Mouse (Mus musculus) cerebellum, adult 8-10 months (tissue): ENCODE data around the gene Armcx4.
"Not testable (repeated sequence)": the region's sequence is repeated elsewhere in the genome, so short reads cannot be mapped to it uniquely, and the experiment has no call there.

Source experiments
- DNase-seq: peaks from one replicate; pipeline ENCODE4 v3.0.0; 2022

Gene Armcx4

DNA sequence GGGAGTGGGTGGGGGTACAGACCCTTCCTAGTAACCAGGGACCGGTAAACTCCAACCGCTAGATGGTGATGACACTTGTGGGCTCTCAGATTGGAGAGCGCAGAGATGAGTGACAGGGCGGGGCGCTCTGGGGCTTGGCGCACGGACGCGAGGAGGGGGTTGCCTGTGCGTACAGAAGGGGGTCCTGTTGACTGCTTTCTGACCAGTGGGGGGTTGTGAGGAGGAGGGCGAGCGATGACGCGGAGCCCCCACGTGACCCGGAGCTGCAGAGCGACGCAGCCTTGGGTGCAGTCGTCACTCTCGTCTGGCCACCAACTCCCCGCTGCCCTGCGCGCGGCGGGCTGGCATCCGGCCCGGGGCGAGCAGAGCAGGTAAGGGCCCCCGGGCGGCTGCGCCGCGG lies at the start of gene Armcx4:
Armcx4 (plus strand) TSS at position 253 of the 400 bp plus-strand sequence.
- DNase-seq = peak; percentile 70

DNA sequence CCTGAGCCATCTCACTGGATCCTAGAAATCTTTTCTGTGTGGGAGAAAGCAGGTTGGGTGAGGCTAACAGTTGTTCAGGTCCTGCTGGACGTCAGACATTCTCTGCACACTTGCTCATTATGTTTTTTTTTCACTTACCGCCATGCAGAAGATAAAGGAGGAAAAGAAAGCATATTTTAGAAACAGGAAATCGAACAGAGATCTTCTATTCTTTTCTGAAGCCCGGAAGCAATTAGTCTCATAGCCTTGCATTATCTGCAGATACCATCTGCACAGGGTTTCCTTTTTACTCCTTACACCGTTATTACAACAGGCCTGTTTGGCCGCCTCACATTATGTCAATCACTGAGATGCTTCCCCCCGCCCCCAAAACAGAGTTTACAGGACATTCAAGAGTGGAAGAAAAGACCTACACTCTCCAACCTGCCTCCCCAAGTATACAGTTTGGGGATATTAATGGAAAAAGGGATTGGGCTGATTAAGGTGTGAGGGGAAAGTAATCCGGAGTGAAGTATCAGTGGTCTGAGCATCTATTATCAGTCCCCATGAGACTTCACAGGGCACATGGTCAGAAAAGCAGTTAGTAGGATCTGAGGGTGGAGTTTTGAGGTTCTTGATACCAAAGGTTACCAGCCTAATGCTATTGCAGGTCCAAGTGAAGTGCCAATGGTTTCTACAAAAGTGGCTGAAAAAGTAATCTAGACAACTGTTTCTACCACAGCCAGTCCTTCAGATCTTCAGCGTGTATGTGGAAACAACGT lies 45.1 kb upstream of the Armcx4 start:
- no peak for DNase-seq

DNA sequence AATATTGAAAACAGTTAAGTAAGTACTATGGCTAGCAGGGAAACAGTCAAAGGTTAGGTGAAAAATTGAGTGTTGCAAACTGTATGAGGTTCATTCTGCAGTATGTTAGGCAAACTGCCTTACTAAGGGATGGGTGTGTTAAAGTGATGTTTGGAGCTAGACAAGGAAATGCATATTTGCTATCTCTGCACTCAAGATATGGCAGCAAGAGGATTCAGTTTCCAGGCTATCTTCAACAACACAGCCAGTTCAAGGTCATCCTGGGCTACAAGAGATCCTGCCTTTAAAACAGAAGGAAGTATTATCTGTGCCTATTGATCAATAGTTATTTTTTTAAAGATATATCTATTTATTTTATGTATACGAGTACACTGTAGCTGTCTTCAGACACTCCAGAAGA lies 40.0 kb upstream of the Armcx4 start:
- DNase-seq = no peak

DNA sequence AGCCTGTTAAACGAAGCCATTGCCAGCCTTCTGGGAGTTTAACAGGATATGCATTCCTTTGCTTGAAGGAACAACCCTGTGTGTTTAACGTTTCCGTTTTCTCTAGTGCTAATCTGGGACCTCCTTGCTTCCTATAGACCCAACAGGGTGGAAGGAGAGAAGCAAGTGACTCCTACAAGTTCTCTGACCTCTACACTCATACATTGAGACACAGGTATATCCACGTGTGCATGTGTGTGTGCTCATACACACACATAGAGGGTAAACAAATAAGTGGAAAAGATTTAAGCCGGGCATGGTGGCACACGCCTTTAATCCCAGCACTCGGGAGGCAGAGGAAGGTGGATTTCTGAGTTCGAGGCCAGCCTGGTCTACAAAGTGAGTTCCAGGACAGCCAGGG lies 38.9 kb upstream of the Armcx4 start:
- DNase-seq = no peak

DNA sequence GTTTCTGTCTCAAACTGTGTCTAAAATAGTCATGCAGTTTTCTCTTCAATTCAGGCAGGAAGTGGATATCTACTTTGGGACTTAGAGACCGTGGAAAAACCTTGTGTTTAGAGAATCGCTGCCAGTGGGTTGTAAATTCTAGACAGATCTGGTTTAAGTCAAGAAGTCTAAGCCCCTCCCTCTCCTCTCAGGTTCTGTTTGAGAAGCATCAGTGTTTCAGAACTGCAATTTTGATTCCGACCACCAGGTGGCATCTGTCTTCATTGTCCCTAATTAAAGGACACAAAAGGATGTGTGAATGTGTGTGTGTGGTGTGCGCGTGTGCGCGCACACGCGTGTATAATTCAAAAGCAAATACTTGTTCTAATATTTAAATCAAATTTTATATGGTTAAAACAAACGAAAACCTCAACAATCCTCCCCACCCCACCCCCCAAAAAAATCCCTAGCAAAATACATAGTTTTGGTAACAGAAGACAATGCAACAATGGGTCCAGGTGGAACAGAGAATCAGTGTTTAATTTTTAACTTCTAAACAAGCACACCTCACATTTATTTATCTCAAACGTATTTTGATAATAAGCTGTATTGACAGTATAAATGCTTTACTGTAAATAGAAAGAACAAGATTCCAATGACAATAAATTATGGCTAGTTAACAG lies 38.2 kb upstream of the Armcx4 start:
- DNase-seq = peak; percentile 77

DNA sequence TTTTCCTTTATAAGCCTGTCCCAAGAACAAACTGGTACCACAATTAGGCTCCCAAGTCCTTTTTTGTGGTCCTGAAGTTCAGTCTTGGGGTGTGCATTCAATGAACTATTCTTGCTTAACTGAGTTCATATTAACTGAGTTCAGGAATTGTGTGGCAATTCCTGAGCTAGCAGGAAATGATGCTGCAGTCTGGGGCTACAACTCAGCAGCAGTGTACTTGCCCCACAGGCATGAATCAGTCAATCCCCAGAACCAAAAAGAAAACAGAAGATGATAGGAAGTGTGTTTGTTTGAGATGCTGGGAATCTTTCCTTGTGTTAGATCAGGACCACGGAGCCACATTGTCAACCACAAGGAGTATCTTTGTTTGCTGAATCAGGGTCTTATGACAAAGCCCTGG lies 34.3 kb upstream of the Armcx4 start:
- DNase-seq = no peak

DNA sequence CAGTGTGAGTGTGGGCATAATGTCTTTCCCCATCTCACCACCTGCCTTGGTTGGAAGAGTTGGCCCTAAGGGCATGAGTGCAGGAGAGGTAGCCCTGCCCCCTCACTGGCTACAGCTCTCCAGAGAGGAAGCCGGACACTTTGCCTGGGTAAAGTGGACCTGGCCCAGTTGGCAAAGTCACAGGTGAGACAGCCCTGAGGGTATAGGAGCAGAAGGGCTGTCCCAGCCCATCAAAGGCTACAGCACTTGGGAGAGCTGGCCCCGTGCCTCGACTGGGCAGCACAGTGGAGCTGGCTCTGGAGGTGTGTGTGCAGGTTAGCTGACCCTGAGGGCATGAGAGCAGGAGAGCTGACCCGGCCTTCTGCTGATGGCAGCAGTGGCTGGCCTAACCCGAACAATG lies 24.7 kb upstream of the Armcx4 start:
- DNase-seq = peak; percentile 6

DNA sequence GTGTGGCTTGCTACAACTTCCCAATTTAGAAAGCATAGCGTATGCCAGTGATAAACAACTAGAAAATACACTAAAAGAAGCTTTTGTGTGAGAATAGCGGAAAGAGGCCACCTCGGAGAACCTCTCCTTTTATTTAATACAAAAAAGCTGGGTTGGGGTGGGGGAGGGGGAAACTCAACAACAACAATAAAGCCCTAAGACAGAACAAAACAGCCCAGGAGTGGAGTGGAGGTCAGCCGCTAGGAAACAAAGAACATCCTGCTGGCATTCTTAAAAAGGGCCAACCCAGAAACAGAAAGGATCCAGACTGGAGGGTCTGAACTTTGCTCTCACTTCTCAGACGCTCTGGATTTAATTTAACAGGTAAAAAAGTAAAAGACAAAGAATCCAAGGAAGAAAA lies 11.3 kb upstream of the Armcx4 start:
- no peak for DNase-seq

DNA sequence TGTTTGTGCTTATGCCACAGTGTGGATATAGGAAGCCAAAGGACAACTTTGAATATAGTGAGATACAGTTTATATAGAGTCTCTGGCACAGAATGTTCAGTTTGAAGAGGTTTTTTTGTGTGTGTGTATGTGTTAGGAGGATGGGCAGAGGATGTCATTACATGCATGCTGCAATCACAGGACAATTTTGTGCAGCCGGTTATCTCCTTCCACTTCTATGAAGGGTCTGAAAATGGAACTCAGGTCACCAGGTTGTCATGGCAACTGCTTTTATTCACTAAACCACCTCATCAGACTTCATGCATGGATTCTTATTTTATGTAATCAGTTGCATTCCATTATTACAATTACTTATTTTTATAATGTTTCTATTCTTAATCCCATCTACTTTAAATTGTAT lies 10.4 kb upstream of the Armcx4 start:
- no peak for DNase-seq

DNA sequence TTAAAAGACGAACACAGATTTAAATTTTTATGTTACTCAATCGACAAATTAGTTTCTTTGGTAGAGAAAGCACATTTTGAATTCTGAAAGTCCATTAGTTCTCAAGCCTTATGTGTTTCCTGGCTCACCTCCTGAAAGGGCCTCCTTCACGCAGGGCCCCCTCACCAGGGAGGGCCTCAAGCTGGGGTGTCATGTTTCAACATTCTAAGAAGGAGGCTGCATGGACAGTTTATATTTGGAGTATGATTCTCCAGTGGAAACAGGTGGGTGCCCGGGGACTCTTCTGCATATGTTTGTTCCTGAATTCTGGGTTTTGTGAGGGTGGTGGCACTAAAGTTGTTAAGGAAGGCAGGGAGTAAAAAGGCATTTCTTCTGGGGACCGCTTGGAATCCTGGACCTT lies 1.4 kb upstream of the Armcx4 start:
- DNase-seq = no peak

DNA sequence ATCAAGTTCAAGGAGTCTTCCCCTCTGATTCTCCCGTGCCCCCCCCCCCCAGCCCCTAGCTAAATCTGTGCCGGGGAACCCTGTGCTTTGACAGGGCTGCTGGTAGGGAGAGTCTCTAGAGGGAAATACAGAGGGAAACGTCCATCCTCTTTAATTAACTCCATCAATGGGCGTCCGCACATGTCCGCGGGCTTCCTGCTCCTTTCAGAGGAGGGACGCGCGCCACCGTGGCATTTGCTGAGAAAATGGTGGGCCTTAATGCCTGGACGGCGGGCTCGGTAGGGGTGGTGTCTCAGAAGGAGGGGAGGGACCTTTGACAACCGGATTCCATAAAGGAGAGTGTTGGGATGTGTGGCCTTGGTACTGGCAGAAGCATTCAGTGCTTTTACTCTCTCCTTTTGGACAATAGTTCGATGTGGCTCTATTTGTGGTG lies 436 bp downstream of the Armcx4 start:
- DNase-seq = peak; percentile 41

DNA sequence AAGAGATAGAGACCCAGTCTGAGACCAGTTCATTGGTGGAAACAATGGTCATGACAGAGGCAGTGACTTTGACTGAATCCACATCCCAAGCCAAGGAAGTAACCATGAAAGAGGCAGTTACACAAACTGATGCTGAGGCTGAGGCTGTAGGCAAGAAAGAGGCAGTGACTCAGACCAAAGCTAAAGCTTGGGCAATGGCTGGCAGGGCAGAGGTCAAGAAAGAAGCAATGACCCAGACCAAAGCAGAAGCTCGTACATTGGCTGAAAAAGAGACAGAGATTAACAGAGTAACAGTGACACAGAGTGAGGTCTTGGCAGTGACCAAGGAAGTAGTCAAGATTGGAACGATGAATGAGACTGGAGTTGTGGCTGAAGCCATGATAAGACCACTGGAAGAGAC lies 3.4 kb downstream of the Armcx4 start:
- DNase-seq = no peak

DNA sequence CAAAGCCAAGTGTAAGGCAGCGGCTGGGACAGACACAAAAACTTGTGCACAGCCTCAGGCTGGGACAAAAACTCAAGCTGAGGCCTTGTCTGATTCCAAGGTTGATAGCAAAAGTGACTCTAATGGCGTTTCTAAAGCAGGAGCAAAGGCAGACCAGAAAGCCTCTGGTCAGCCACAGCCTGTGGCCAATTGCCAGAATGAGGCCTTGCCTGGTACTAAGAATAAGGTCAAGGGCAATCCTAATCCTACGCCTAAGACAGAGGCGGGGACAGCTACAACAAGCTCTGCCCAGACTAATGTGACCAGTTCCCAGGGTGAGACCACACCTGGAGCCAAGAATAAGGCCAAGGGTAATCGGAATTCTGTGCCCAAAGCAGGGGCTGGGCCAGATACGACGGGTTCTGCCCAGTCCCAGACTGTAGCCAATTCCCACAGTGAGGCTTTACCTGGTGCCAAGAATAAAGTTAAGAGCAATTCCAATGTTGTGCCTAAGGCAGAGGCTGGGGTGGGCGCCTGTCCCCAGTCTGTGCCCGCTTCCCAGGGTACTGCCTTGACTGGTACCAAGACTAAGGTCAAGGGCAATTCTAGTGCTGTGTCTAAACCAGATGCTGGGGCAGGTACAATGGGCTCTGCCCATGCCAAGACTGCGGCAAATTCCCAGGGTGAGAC lies 4.7 kb downstream of the Armcx4 start:
- no peak for DNase-seq

DNA sequence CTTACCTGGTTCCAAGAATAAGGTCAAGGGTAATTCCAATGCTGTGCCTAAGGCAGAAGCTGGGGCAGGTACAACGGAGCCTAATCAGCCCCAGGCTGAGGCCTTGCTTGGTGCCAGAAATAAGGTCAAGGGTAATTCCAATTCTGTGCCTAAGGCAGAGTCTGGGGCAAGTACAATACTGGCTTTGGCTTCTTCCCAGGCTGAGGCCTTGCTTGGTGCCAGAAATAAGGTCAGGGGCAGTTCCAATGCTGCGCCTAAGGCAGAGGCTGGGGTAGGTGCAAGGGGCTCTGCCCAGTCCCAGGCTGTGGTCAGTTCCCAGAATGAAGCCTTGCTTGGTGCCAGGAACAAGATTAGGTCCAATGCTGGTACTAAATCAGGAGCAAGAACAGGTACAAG lies 5.2 kb downstream of the Armcx4 start:
- DNase-seq = no peak

DNA sequence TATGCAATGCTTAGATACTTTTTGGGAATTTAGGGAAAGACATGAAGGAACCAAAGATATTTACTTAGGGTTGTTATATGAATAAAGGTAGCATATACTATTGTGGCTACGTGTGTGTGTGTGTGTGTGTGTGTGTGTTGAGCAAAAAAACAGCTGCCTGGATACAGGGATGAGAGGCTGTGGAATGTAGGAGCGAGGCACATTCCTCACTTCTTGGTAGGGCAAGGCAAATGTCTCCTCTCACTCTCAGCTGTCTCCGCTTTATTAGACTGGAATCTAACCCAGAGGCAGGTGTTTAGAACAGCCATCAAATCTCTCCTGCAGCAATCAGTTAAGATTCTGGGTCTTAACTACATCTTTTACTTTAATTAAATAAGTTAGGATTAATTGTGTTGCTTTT lies 30.5 kb downstream of the Armcx4 start:
- no peak for DNase-seq

DNA sequence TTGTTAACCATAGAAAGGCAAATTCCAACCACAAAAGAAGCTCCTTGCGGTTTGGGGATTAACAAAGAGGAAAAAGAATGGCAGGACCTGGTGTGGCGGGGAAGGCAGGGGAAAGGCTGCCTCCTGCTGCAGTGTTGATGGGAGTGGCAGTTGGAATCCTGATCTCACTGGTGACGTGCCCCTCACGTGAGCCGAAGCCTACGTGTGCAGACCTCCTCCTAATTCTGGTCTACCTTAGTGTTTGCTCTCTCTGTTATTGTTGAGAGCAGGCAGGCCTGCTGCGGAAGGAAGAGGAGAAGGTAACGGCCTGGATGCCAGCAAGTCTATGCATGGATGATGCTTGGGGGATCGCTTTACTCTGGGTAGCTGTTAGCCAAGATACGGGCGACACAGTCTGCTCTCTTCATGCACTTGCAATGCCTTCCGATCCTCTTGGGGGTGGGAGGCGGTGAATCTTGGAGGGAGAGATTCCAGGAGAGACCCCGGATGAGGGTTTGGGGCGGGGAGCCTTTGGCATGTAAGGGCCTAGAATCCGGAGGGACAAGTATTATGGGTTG lies 31.5 kb downstream of the Armcx4 start, which contains the start of gene Armcx1:
Armcx1 (plus strand) TSS at position 212 of the 557 bp plus-strand sequence.
- DNase-seq = peak; percentile 59

DNA sequence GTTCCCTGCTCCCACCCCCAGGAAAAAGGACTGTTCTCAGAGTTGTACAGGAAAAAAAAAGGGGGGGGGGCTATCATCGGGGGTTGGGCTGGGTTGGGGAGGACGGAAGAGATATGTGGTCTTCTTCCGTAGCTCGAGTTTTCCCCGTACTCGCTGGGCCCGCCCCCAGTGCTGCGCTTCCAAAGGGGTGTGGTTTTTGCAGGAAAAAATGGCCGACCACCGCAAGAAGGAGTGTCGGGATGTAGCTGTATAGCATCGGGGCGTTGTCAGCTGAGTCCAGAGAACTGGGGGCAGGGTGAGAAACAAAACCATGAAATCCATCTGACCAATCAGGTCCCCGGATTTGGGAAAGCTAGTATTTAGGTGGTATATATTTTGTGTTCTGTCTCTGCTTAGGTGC lies 32.2 kb downstream of the Armcx4 start:
- peak; percentile 26 for DNase-seq

DNA sequence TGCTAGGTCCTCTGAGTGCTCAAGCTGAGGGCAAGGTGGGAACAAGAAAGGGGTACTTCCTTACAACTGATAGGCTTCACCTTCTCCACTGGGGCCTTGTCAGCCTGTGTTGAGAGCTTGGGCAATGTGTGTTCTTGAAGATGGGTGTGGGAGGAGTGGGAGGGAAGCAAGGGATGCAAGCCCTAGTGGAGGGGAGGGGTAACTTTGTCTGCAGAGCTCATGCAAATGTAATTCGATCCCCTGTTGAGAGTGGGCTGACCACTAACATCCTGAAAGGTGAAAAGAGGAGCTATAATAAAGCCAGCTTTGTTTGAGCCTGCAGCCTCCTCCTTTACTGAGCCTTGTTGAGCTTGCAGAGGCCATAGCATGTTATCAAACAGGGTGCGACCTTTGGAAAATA lies 37.4 kb downstream of the Armcx4 start:
- DNase-seq = not testable (repeated sequence)

DNA sequence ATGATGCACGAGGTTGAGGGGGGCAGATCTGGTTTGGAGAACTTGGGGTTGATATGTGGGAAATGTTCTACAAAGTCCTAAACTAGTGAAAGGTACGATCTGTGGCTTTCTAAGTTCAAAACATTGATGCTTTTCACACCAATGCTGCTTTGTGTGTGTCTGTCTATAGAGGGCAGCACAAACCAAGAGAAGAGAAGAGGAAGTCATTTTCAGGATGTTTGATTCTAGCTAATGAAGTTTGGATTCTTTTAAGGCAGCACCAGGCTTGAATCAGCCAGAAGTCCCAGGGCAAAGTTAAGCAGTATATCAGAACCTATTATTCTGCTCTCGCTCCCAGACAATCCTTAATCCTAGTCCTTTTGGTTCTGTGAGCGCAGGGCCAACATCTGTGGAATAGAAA lies 43.5 kb downstream of the Armcx4 start:
- no peak for DNase-seq

DNA sequence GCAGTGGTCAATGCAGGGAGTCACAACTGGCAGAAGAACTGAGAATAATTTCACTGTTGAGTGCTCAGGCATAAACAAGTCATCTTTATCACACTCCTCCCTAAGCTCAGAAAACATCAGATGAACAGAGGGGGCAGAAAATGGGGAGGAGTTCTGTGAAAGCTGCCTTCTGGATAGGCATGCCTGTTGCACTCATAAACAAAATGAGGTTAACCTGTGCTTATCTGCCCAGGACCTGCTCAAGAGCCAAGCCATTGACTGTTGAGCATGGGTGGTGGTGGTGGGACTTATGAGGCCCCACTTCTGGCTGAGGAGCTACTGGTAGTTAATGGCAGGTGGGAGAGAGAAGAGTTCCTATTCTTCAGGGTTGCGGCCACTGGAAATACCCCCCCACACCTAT lies 51.5 kb downstream of the Armcx4 start:
- DNase-seq = no peak

DNA sequence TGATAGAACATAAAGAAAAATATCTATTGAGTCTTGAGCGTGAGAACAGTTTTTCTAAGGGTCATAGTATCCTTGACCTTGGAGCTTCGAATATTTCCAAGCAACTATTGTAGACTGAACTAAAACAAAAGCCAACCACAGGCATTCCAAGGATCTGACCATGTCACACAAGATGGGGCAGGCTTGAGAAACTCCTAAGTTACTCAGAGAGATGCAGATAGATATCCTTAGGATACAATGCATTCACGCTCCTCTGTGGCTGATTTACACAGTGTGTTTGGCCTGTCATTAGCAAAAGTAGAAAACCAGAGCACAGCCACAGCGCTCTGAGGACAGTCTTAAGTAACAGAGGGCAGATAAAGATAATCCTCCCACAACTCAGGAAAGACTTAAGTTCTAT lies 52.8 kb downstream of the Armcx4 start:
- DNase-seq = no peak

DNA sequence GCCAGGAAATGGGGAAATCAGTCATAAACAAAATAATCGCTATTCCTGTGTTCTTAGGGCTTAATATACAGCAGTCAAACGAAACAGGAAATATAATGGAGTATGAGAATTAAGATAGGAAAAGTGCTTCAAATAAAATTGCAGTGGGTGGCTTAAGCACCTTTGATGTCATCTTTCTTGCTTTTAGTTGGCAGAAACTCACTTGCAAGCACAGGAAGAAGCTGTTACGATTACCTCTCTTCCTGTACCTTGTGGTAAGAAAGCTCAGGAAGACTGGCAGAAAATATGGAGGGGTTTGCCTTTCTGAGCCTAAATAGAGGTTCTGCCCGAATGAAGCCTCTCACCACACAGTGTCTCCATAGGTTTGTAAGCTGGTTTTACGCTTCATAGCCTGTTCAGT lies 55.5 kb downstream of the Armcx4 start:
- DNase-seq = no peak
